Mouse (Mus musculus) neural tube, embryonic 15.5 days (tissue): Measurements from ENCODE around the gene Psmg1. TPM values are rescaled to one million over a fixed set of nuclear protein-coding genes. Genes with fewer than 3 reads are reported as not detected.
"Not testable (repeated sequence)": the region's sequence is repeated elsewhere in the genome, so short reads cannot be mapped to it uniquely, and the experiment has no call there.

Experiments used
- ATAC-seq: fragments of 200-750 bp; cut with Nextera tagmentation; 2 replicates; pipeline ENCODE4 v1.8.0; 2017; ENCODE audit warnings: mild to moderate bottlenecking, moderate TSS enrichment, moderate library complexity; ENCODE audit not compliant: low FRiP score
- H3K27ac ChIP-seq: fragments of 300-500 bp; sonication (generic); replicated peaks from 2 replicates; pipeline ENCODE4 v1.5.1; 2015; ENCODE audit warnings: mild to moderate bottlenecking, inconsistent platforms
- H3K27me3 ChIP-seq: fragments of 300-500 bp; sonication (generic); replicated peaks from 2 replicates; pipeline ENCODE4 v1.6.1; 2015; ENCODE audit warnings: inconsistent platforms
- H3K36me3 ChIP-seq: fragments of 300-500 bp; sonication (generic); 2 replicates; pipeline ENCODE4 v1.6.1; 2015; ENCODE audit warnings: inconsistent platforms
- H3K4me1 ChIP-seq: fragments of 300-500 bp; sonication (generic); 2 replicates; pipeline ENCODE4 v1.6.1; 2015; ENCODE audit warnings: inconsistent platforms
- H3K4me2 ChIP-seq: fragments of 300-500 bp; sonication (generic); 2 replicates; pipeline ENCODE4 v1.6.1; 2015; ENCODE audit warnings: inconsistent platforms, mild to moderate bottlenecking, moderate library complexity
- H3K4me3 ChIP-seq: fragments of 300-500 bp; sonication (generic); replicated peaks from 2 replicates; pipeline ENCODE4 v1.5.1; 2015; ENCODE audit warnings: mild to moderate bottlenecking, inconsistent platforms
- H3K9ac ChIP-seq: fragments of 300-500 bp; sonication (generic); replicated peaks from 2 replicates; pipeline ENCODE4 v1.6.1; 2015; ENCODE audit warnings: mild to moderate bottlenecking, inconsistent platforms
- H3K9me3 ChIP-seq: fragments of 300-500 bp; sonication (generic); replicated peaks from 2 replicates; pipeline ENCODE4 v1.6.1; 2016; ENCODE audit warnings: inconsistent platforms
- WGBS: fragments of 180-500 bp; shearing (Covaris S2); methylation state at CpG from one replicate; pipeline ENCODE4 v1.1.7; 2015; ENCODE audit warnings: mixed read lengths; 5-methylcytosine and 5-hydroxymethylcytosine counted together
- polyA plus RNA-seq: library from polyadenylated mRNA; unstranded; fragments of >200 nt; fragmentation: Nextera tagmentation; extraction: Ambion mirVana; gene quantifications from 2 replicates; pipeline ENCODE4 v1.2.1, GENCODE M21; 2015

Psmg1 gene
- polyA plus RNA-seq, 1 experiment from 2014 or later = 72.0 TPM

GRCm38 (mm10) chr16:95994576-95994975, 3.8 kb upstream of the Psmg1 start:
- WGBS = 94% methylated on average over 4 of the region's 4 CpGs

GRCm38 (mm10) chr16:95992596-95992995, 1.8 kb upstream of the Psmg1 start:
- WGBS = 86% methylated on average over 5 of the region's 5 CpGs

More at GRCm38 (mm10) chr16:95994576-95994975, 3.8 kb upstream of the Psmg1 start:
- not testable (repeated sequence) for H3K9ac ChIP-seq, H3K27ac ChIP-seq, H3K27me3 ChIP-seq, H3K9me3 ChIP-seq, H3K4me2 ChIP-seq, ATAC-seq, H3K4me3 ChIP-seq
- Histone ChIP-seq H3K4me1 (peaks cover 13% of the 10 kb centered on the region), H3K36me3 (peaks cover 38% of the 10 kb centered on the region)

GRCm38 (mm10) chr16:95991122-95991900, 551 bp upstream of the Psmg1 start:
- Histone ChIP-seq H3K27me3 (no peaks in the 10 kb centered on the region), H3K4me1 (peaks cover 13% of the 10 kb centered on the region), H3K4me2 (peak overlapping the region; percentile 72), H3K36me3 (peaks cover 29% of the 10 kb centered on the region), H3K9me3 (no peaks in the 10 kb centered on the region), H3K9ac (peak overlapping the region; percentile 64), H3K27ac (peak overlapping the region; percentile 87), H3K4me3 (peak overlapping the region; percentile 89)
- no peak for ATAC-seq
- 10% methylated on average over 10 of the region's 10 CpGs for WGBS

More at GRCm38 (mm10) chr16:95992596-95992995, 1.8 kb upstream of the Psmg1 start:
- Histone ChIP-seq H3K36me3 (peaks cover 34% of the 10 kb centered on the region), H3K9me3 (no peaks in the 10 kb centered on the region), H3K9ac (no peak overlapping the region), H3K27ac (no peak overlapping the region), H3K4me1 (peaks cover 13% of the 10 kb centered on the region), H3K4me3 (no peak overlapping the region), H3K4me2 (no peak overlapping the region), H3K27me3 (no peaks in the 10 kb centered on the region)
- ATAC-seq = no peak

- WGBS = 90% methylated on average over 5 of the region's 5 CpGs
- Histone ChIP-seq H3K36me3 (peaks cover 33% of the 10 kb centered on the region), H3K4me1 (peaks cover 2% of the 10 kb centered on the region), H3K9me3 (no peaks in the 10 kb centered on the region), H3K27ac (no peak overlapping the region), H3K4me2 (no peak overlapping the region), H3K9ac (no peak overlapping the region), H3K27me3 (no peaks in the 10 kb centered on the region), H3K4me3 (no peak overlapping the region)
- ATAC-seq = no peak
Observed at GRCm38 (mm10) chr16:95984911-95985310, 5.8 kb downstream of the Psmg1 start.

- H3K4me1 ChIP-seq = no peaks in the 10 kb centered on the region
- no peak for ATAC-seq
- 82% methylated on average over 7 of the region's 7 CpGs for WGBS
- no peak overlapping the region for H3K9ac ChIP-seq
- H3K27ac ChIP-seq = no peak overlapping the region
- H3K4me3 ChIP-seq = no peak overlapping the region
- H3K27me3 ChIP-seq = no peaks in the 10 kb centered on the region
- no peaks in the 10 kb centered on the region for H3K9me3 ChIP-seq
- H3K4me2 ChIP-seq = no peak overlapping the region
- peaks cover 32% of the 10 kb centered on the region for H3K36me3 ChIP-seq
Observed at GRCm38 (mm10) chr16:95983601-95984000, 7.2 kb downstream of the Psmg1 start.

GRCm38 (mm10) chr16:95970841-95971240, 19.9 kb downstream of the Psmg1 start:
- no peaks in the 10 kb centered on the region for H3K27me3 ChIP-seq
- no peak for ATAC-seq
- H3K27ac ChIP-seq = no peak overlapping the region
- H3K4me1 ChIP-seq = no peaks in the 10 kb centered on the region
- H3K9me3 ChIP-seq = no peaks in the 10 kb centered on the region
- H3K4me3 ChIP-seq = no peak overlapping the region
- H3K4me2 ChIP-seq = no peak overlapping the region
- no peak overlapping the region for H3K9ac ChIP-seq
- no peaks in the 10 kb centered on the region for H3K36me3 ChIP-seq
- WGBS = 90% methylated on average over 2 of the region's 2 CpGs

- no peak for ATAC-seq
- Histone ChIP-seq H3K9me3 (no peaks in the 10 kb centered on the region), H3K36me3 (no peaks in the 10 kb centered on the region), H3K4me1 (peaks cover 5% of the 10 kb centered on the region; the same call in 1 of the 2 replicates), H3K9ac (no peak overlapping the region), H3K27me3 (no peaks in the 10 kb centered on the region), H3K27ac (no peak overlapping the region), H3K4me2 (no peak overlapping the region), H3K4me3 (no peak overlapping the region)
- WGBS = 91% methylated on average over 11 of the region's 11 CpGs
Observed at GRCm38 (mm10) chr16:95967455-95967854, 23.3 kb downstream of the Psmg1 start.

- Histone ChIP-seq H3K9ac (no peak overlapping the region), H3K27ac (no peak overlapping the region), H3K9me3 (no peaks in the 10 kb centered on the region), H3K36me3 (no peaks in the 10 kb centered on the region), H3K4me2 (no peak overlapping the region), H3K4me1 (peaks cover 5% of the 10 kb centered on the region; the same call in 1 of the 2 replicates), H3K4me3 (no peak overlapping the region), H3K27me3 (no peaks in the 10 kb centered on the region)
- 48% methylated on average over 11 of the region's 11 CpGs for WGBS
- no peak for ATAC-seq
Observed at GRCm38 (mm10) chr16:95964427-95965023, 26.2 kb downstream of the Psmg1 start.

GRCm38 (mm10) chr16:95961484-95961883, 29.3 kb downstream of the Psmg1 start:
- not testable (repeated sequence) for H3K27ac ChIP-seq, H3K4me1 ChIP-seq, H3K9me3 ChIP-seq, ATAC-seq, H3K9ac ChIP-seq, H3K4me2 ChIP-seq, H3K27me3 ChIP-seq, H3K4me3 ChIP-seq, H3K36me3 ChIP-seq
- 64% methylated on average over 1 of the region's 1 CpGs for WGBS

GRCm38 (mm10) chr16:95960689-95961088, 30.1 kb downstream of the Psmg1 start:
- 93% methylated on average over 2 of the region's 2 CpGs for WGBS
- not testable (repeated sequence) for H3K9me3 ChIP-seq, H3K9ac ChIP-seq, ATAC-seq, H3K4me3 ChIP-seq, H3K4me2 ChIP-seq, H3K36me3 ChIP-seq, H3K27me3 ChIP-seq, H3K4me1 ChIP-seq, H3K27ac ChIP-seq

- 71% methylated on average over 8 of the region's 8 CpGs for WGBS
- no peak overlapping the region for H3K4me2 ChIP-seq
Observed at GRCm38 (mm10) chr16:95958080-95958479, 32.7 kb downstream of the Psmg1 start.

GRCm38 (mm10) chr16:95956618-95957017, 34.1 kb downstream of the Psmg1 start:
- Histone ChIP-seq H3K27ac (no peak overlapping the region), H3K27me3 (no peaks in the 10 kb centered on the region), H3K4me2 (no peak overlapping the region), H3K36me3 (no peaks in the 10 kb centered on the region), H3K4me1 (no peaks in the 10 kb centered on the region), H3K9ac (no peak overlapping the region), H3K4me3 (no peak overlapping the region), H3K9me3 (no peaks in the 10 kb centered on the region)
- no peak for ATAC-seq
- 73% methylated on average over 5 of the region's 5 CpGs for WGBS

More at GRCm38 (mm10) chr16:95958080-95958479, 32.7 kb downstream of the Psmg1 start:
- ATAC-seq = no peak
- no peaks in the 10 kb centered on the region for H3K36me3 ChIP-seq
- no peak overlapping the region for H3K4me3 ChIP-seq
- H3K9me3 ChIP-seq = no peaks in the 10 kb centered on the region
- no peak overlapping the region for H3K27ac ChIP-seq
- no peaks in the 10 kb centered on the region for H3K27me3 ChIP-seq
- peaks cover 3% of the 10 kb centered on the region; the same call in 1 of the 2 replicates for H3K4me1 ChIP-seq
- no peak overlapping the region for H3K9ac ChIP-seq
